Mouse (Mus musculus): ENCODE results near the gene Jak2. TPM values are rescaled to one million over a fixed set of nuclear protein-coding genes. Genes with fewer than 3 reads are reported as not detected.

The Jak2 gene
- polyA plus RNA-seq, 1 experiment from 2014 or later, result 14.4 TPM

- no peak for ATAC-seq (ENCODE audit: insufficient number of reproducible peaks, insufficient read depth, low FRiP score, low TSS enrichment)
- 76% methylated on average over 7 of the region's 7 CpGs for WGBS
- H3K4me3 ChIP-seq, result no peak overlapping the region
- peaks cover 6% of the 10 kb centered on the region; the same call in 1 of the 2 replicates for H3K9me3 ChIP-seq
- H3K4me2 ChIP-seq (replicated peaks), result no peak overlapping the region
- H3K36me3 ChIP-seq, result peaks cover 25% of the 10 kb centered on the region
- no peak overlapping the region for H3K9ac ChIP-seq
- no peak overlapping the region for H3K27ac ChIP-seq
- H3K27me3 ChIP-seq, result no peaks in the 10 kb centered on the region
- H3K4me1 ChIP-seq, result no peaks in the 10 kb centered on the region
Observed at GRCm38 (mm10) chr19:29312661-29313060, 61.0 kb downstream of the Jak2 start.

GRCm38 (mm10) chr19:29323416-29324049 lies 71.9 kb downstream of the Jak2 start:
- Histone ChIP-seq H3K27me3 (no peaks in the 10 kb centered on the region), H3K9ac (no peak overlapping the region), H3K9me3 (no peaks in the 10 kb centered on the region), H3K4me3 (no peak overlapping the region), H3K36me3 (no peaks in the 10 kb centered on the region), H3K4me2 (replicated peaks) (no peak overlapping the region), H3K4me1 (no peaks in the 10 kb centered on the region), H3K27ac (no peak overlapping the region)
- no peak for ATAC-seq (ENCODE audit: insufficient number of reproducible peaks, insufficient read depth, low FRiP score, low TSS enrichment)
- WGBS, result 76% methylated on average over 8 of the region's 8 CpGs

DNA sequence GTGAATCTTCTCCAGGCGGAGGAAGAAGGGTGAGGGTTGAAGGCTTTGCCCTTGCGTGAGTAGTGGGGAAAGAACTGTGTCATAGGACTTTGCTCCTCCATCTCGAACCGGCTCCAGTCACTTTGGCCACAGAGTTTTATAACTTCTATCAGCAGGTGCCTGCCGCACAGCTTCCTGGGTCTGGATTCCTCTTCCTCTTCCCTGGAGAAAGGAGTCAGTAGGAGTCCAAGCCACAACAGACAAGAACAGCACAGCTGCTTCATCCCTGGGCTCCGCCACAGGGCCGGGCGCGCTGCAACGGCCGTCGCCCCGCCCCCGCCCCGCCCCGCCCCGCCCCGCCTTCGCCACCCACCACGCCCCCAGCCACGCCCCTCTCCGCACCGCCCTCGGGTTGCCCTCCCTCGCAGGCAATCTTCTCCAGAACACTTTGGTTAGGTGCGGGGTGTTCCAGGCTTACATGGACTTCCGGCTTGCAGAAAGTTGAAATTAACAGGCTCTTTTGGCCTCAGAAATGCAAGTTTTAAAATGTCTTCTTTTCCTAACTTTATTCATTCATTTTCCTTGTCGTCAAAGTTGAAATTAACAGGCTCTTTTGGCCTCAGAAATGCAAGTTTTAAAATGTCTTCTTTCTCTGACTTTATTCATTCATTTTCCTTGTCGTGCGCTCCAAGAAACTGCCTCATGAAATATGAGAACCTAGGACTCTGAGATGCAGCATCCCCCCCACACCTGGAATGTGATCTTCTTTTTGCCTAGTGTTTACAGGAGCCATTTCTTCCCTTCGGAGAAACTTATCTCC lies 73.6 kb downstream of the Jak2 start, which contains the start of gene Insl6:
Gene Insl6, minus strand, starts transcription at position 304 of the 799 bp plus-strand sequence.
- H3K36me3 ChIP-seq, result no peaks in the 10 kb centered on the region
- H3K4me1 ChIP-seq, result no peaks in the 10 kb centered on the region
- peak within 1 kb of the TSS; percentile 68 for H3K4me2 ChIP-seq (replicated peaks)
- H3K4me3 ChIP-seq, result peak within 1 kb of the TSS; percentile 36
- no peaks in the 10 kb centered on the region for H3K9me3 ChIP-seq
- 2% methylated on average over 30 of the region's 31 CpGs for whole genome bisulfite sequencing
- H3K27me3 ChIP-seq, result no peaks in the 10 kb centered on the region
- H3K27ac ChIP-seq, result peak within 1 kb of the TSS; percentile 18; the same call in 1 of the 2 replicates
- peak within 1 kb of the TSS; percentile 29; the same call in 1 of the 2 replicates for H3K9ac ChIP-seq
- ATAC-seq (ENCODE audit: insufficient number of reproducible peaks, insufficient read depth, low FRiP score, low TSS enrichment), result peak; percentile 91

DNA sequence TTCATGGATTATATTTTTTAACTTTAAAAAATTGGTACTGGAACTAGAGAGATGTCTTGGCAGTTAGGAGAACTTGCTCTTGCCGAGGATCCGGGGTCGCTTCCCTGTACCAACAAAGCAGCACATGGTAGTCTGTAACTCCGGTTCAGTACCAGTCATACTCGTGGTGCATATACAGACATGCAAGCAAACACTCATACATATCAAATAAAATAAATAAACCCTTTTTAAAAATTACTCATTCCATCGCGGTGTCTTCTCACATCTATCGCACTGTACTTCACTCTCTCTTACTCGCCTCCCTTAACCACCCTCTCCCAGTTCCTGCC lies 74.2 kb downstream of the Jak2 start:
- H3K27ac ChIP-seq, result peak overlapping the region; percentile 18; the same call in 1 of the 2 replicates
- no peak for ATAC-seq (ENCODE audit: insufficient number of reproducible peaks, insufficient read depth, low FRiP score, low TSS enrichment)
- H3K36me3 ChIP-seq, result no peaks in the 10 kb centered on the region
- no peaks in the 10 kb centered on the region for H3K27me3 ChIP-seq
- WGBS, result 61% methylated on average over 9 of the region's 9 CpGs
- peak overlapping the region; percentile 36 for H3K4me3 ChIP-seq
- H3K9ac ChIP-seq, result no peak overlapping the region
- no peaks in the 10 kb centered on the region for H3K9me3 ChIP-seq
- H3K4me1 ChIP-seq, result no peaks in the 10 kb centered on the region
- peak overlapping the region; percentile 68 for H3K4me2 ChIP-seq (replicated peaks)

DNA sequence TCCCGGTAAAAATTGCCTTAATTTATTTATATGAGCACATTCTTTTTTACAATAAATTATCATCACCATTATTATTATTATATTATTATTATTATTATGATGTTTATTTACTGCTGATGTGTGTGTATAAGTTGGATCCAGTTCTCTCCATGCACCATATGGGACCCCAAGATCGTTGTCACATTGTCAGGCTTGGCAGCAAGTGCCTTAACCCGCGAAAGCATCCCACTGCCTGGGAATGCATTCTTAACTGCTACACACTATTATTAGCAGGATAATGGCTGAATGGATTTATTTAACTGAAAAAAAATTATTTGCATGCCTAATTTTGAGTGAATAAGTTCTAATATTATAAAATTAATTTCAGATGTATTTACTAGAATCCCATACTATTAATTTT lies 74.8 kb downstream of the Jak2 start:
- Histone ChIP-seq H3K4me2 (replicated peaks) (no peak overlapping the region), H3K9ac (no peak overlapping the region), H3K27ac (no peak overlapping the region), H3K4me3 (no peak overlapping the region), H3K36me3 (no peaks in the 10 kb centered on the region), H3K4me1 (no peaks in the 10 kb centered on the region), H3K9me3 (no peaks in the 10 kb centered on the region), H3K27me3 (no peaks in the 10 kb centered on the region)
- ATAC-seq (ENCODE audit: insufficient number of reproducible peaks, insufficient read depth, low FRiP score, low TSS enrichment), result no peak
- WGBS, result 92% methylated on average over 4 of the region's 4 CpGs

- Histone ChIP-seq H3K4me3 (no peak overlapping the region), H3K4me1 (no peaks in the 10 kb centered on the region), H3K9ac (no peak overlapping the region), H3K27me3 (no peaks in the 10 kb centered on the region), H3K27ac (no peak overlapping the region), H3K9me3 (no peaks in the 10 kb centered on the region), H3K4me2 (replicated peaks) (no peak overlapping the region), H3K36me3 (no peaks in the 10 kb centered on the region)
- ATAC-seq (ENCODE audit: insufficient number of reproducible peaks, insufficient read depth, low FRiP score, low TSS enrichment), result no peak
- WGBS, result 80% methylated on average over 13 of the region's 13 CpGs
Observed at GRCm38 (mm10) chr19:29326822-29327552, 75.4 kb downstream of the Jak2 start.

GRCm38 (mm10) chr19:29334068-29334745 lies 82.6 kb downstream of the Jak2 start, which contains the start of gene Rln1:
Gene Rln1, minus strand, starts transcription at chr19:29334670.
- ATAC-seq (ENCODE audit: insufficient number of reproducible peaks, insufficient read depth, low FRiP score, low TSS enrichment), result no peak
- H3K9me3 ChIP-seq, result no peaks in the 10 kb centered on the region
- 4% methylated on average over 23 of the region's 23 CpGs for WGBS
- H3K27ac ChIP-seq, result no peak within 1 kb of the TSS
- H3K27me3 ChIP-seq, result no peaks in the 10 kb centered on the region
- H3K36me3 ChIP-seq, result no peaks in the 10 kb centered on the region
- peak within 1 kb of the TSS; percentile 81 for H3K4me2 ChIP-seq (replicated peaks)
- peaks cover 10% of the 10 kb centered on the region; the same call in 1 of the 2 replicates for H3K4me1 ChIP-seq
- H3K4me3 ChIP-seq, result peak within 1 kb of the TSS; percentile 41
- H3K9ac ChIP-seq, result peak within 1 kb of the TSS; percentile 50

DNA sequence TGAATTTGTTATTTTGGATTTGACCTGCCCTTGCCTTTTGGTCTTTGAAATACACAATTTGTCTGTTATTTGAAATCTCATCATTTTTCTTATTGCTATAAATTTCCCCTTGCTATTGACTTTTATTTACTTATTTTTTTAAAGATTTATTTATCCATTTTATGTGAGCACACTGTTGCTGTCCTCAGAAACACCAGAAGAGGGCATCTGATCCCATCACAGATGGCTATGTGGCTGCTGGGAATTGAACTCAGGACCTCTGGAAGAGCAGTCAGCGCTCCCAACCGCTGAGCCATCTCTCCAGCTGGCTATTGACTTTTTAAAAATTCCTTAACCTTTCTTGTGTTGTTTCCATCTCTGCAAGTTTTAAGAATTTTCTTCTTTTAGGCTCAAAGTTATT lies 85.0 kb downstream of the Jak2 start:
- Histone ChIP-seq H3K27ac (no peak overlapping the region), H3K4me3 (no peak overlapping the region), H3K4me1 (peaks cover 10% of the 10 kb centered on the region; the same call in 1 of the 2 replicates), H3K36me3 (no peaks in the 10 kb centered on the region), H3K9me3 (no peaks in the 10 kb centered on the region), H3K9ac (no peak overlapping the region), H3K4me2 (replicated peaks) (no peak overlapping the region), H3K27me3 (no peaks in the 10 kb centered on the region)
- 92% methylated on average over 2 of the region's 2 CpGs for WGBS
- no peak for ATAC-seq (ENCODE audit: insufficient number of reproducible peaks, insufficient read depth, low FRiP score, low TSS enrichment)

GRCm38 (mm10) chr19:29341029-29341428 lies 89.4 kb downstream of the Jak2 start:
- H3K9ac ChIP-seq, result no peak overlapping the region
- 83% methylated on average over 4 of the region's 4 CpGs for WGBS
- no peaks in the 10 kb centered on the region for H3K27me3 ChIP-seq
- ATAC-seq (ENCODE audit: insufficient number of reproducible peaks, insufficient read depth, low FRiP score, low TSS enrichment), result no peak
- no peaks in the 10 kb centered on the region for H3K9me3 ChIP-seq
- H3K4me1 ChIP-seq, result no peaks in the 10 kb centered on the region
- no peak overlapping the region for H3K4me3 ChIP-seq
- H3K4me2 ChIP-seq (replicated peaks), result no peak overlapping the region
- H3K36me3 ChIP-seq, result no peaks in the 10 kb centered on the region
- H3K27ac ChIP-seq, result no peak overlapping the region

DNA sequence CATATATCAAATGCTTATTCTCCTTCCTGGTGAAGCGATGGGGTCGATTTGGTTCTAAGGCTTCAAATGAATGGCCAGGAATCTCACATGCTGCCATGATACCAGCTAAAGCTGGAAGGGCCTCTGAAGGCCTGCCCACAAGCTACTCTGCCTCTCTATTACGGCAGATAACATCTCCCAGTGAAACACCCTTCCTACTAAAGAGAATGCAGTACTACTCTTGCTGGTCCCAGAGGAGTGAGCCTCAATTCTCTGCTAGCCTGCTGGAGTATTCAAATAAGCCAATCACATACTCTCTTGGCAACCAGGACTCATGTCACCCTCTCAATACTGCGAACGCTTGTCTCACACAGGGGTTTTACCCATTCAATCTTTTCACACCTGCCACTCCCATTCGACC lies 90.7 kb downstream of the Jak2 start:
- Histone ChIP-seq H3K27ac (no peak overlapping the region), H3K9ac (no peak overlapping the region), H3K36me3 (no peaks in the 10 kb centered on the region), H3K4me1 (no peaks in the 10 kb centered on the region), H3K27me3 (no peaks in the 10 kb centered on the region), H3K4me3 (no peak overlapping the region), H3K4me2 (replicated peaks) (no peak overlapping the region), H3K9me3 (no peaks in the 10 kb centered on the region)
- ATAC-seq (ENCODE audit: insufficient number of reproducible peaks, insufficient read depth, low FRiP score, low TSS enrichment), result no peak
- WGBS, result 87% methylated on average over 6 of the region's 6 CpGs

DNA sequence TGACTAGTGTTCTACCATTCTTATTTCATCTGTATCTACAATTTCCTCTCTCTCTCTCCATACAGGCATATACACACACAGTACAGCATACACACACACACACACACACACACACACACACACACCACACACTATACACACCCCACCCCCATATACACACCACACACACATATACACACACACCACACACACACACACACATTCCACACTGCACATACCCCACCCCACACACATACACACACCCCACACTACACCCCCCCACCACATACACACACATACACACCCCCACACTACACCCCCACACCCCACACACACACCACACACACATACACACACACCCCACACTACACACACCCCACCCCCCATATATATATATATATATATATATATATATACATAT lies 93.2 kb downstream of the Jak2 start:
- H3K4me2 ChIP-seq (replicated peaks), result no peak overlapping the region
- no peaks in the 10 kb centered on the region for H3K27me3 ChIP-seq

More for the DNA sequence above, 93.2 kb downstream of the Jak2 start:
- no peak for ATAC-seq (ENCODE audit: insufficient number of reproducible peaks, insufficient read depth, low FRiP score, low TSS enrichment)
- H3K4me1 ChIP-seq, result no peaks in the 10 kb centered on the region
- no peaks in the 10 kb centered on the region for H3K9me3 ChIP-seq
- H3K27ac ChIP-seq, result no peak overlapping the region
- no peak overlapping the region for H3K4me3 ChIP-seq
- H3K9ac ChIP-seq, result no peak overlapping the region
- H3K36me3 ChIP-seq, result peaks cover 2% of the 10 kb centered on the region
